Comparison of ENCODE assay signal across 28 mouse cellular contexts in genomic region chr8:46036217-46036616, GRCm38 (mm10). TPM values are rescaled to one million over a fixed set of nuclear protein-coding genes. Genes with fewer than 3 reads are reported as not detected.
A peak's percentile ranks its signal among the peaks of the same experiment; 100 is the strongest.
DNase-seq lines count a peak whose midpoint lies in the region; ATAC-seq and TF ChIP-seq lines count a peak whose summit lies in the region.
"Had no signal": no experiment of that assay in that cellular context is flagged by ENCODE, and none has a peak within 500 bp of the region (broad histone marks: within the 10 kb centered on the region; RNA-seq: fewer than 3 reads in every experiment).

No protein-coding gene starts in this region.

- no peaks in the 10 kb centered on the region for H3K27me3 ChIP-seq in liver, adult 2 months (ENCODE audit: control insufficient read depth, insufficient read depth, low read length)
- no peaks in the 10 kb centered on the region for H3K27me3 ChIP-seq in liver, embryonic 11.5 days (replicated peaks; ENCODE audit: control insufficient read depth, insufficient read depth, low read length)
- H3K27me3 ChIP-seq: embryonic facial prominence, embryonic 12.5 days; heart, embryonic 12.5 days; hindbrain, embryonic 13.5 days; limb, embryonic 12.5 days; liver, embryonic 12.5 days; neural tube, embryonic 12.5 days; Patski; stomach, embryonic 15.5 days had no signal

- WGBS in liver, adult 2 months, result 73% methylated on average over 11 of the region's 11 CpGs
- 80% methylated on average over 11 of the region's 11 CpGs for WGBS in liver, embryonic 11.5 days

- H3K4me2 ChIP-seq in liver, embryonic 11.5 days, result no peak overlapping the region
- H3K4me2 ChIP-seq: embryonic facial prominence, embryonic 12.5 days; heart, embryonic 12.5 days; hindbrain, embryonic 13.5 days; limb, embryonic 12.5 days; liver, embryonic 12.5 days; midbrain, embryonic 11.5 days; neural tube, embryonic 12.5 days; stomach, embryonic 15.5 days had no signal

- TF ChIP-seq POLR2A in liver, adult 2 months (IDR thresholded peaks at IDR 0.05; ENCODE audit: extremely low read depth, insufficient read depth, low read length), result no peak

- H3K79me2 ChIP-seq in liver, adult 2 months (ENCODE audit: control insufficient read depth, insufficient read depth, low read length), result no peaks in the 10 kb centered on the region

- H3K4me3 ChIP-seq in liver, adult 2 months (ENCODE audit: insufficient read depth, low read depth, low read length), result no peak overlapping the region
- no peak overlapping the region for H3K4me3 ChIP-seq in liver, embryonic 11.5 days (ENCODE audit: low read depth, low read length)
- H3K4me3 ChIP-seq: embryonic facial prominence, embryonic 12.5 days; heart, adult 2 months; heart, embryonic 12.5 days; hindbrain, embryonic 13.5 days; limb, embryonic 12.5 days; liver, embryonic 12.5 days; neural tube, embryonic 12.5 days; stomach, embryonic 15.5 days had no signal

- intact Hi-C loops in left cerebral cortex, postnatal 4 days (cut with DNase I), result no loop called here

- H3K27ac ChIP-seq in liver, adult 2 months (replicated peaks; ENCODE audit: insufficient read depth, low read depth, low read length), result no peak overlapping the region
- no peak overlapping the region for H3K27ac ChIP-seq in liver, embryonic 11.5 days (ENCODE audit: low read depth, low read length)
- H3K27ac ChIP-seq: embryonic facial prominence, embryonic 12.5 days; heart, adult 2 months; hindbrain, embryonic 13.5 days; limb, embryonic 12.5 days; liver, embryonic 12.5 days; neural tube, embryonic 12.5 days; stomach, embryonic 15.5 days had no signal

- no peak for TF ChIP-seq CTCF in liver, adult 2 months (IDR thresholded peaks at IDR 0.05; ENCODE audit: low read depth, low read length)

- H3K36me3 ChIP-seq in liver, adult 2 months (ENCODE audit: control insufficient read depth, insufficient read depth, low read length), result peaks cover 30% of the 10 kb centered on the region
- H3K36me3 ChIP-seq in liver, embryonic 11.5 days (ENCODE audit: control insufficient read depth, insufficient read depth, low read length), result peaks cover 3% of the 10 kb centered on the region; the same call in 1 of the 2 replicates

- DNase-seq in liver, adult 2 months (ENCODE audit: extremely low read depth, low read depth, low spot score), result peak; percentile 54
- DNase-seq in liver, embryonic 11.5 days (ENCODE audit: low spot score), result no peak
- DNase-seq in kidney, adult 9 months, result peak; percentile 80
- DNase-seq in kidney, postnatal 14 days, result peak; percentile 53
- DNase-seq in right cerebral cortex, postnatal 25 days, result no peak
- DNase-seq in left cerebral cortex, postnatal 4 days, result no peak
- DNase-seq in embryo, embryonic 9.5 days (ENCODE audit: extremely low spot score), result no peak
- DNase-seq: adrenal gland, postnatal 10 days; cerebellum, adult 9-10 months; cerebellum, postnatal 36 days; heart, adult 2 months; heart, postnatal 4 days; layer of hippocampus, adult 9-11 months; liver, postnatal 0 days; lung, postnatal 36 days; thymus, postnatal 14 days had no signal

- no peaks in the 10 kb centered on the region for H3K4me1 ChIP-seq in liver, adult 2 months (ENCODE audit: control insufficient read depth, insufficient read depth, low read length)
- no peaks in the 10 kb centered on the region; the same call in 1 of the 2 replicates for H3K4me1 ChIP-seq in liver, embryonic 11.5 days (replicated peaks; ENCODE audit: control insufficient read depth, insufficient read depth, low read length)
- H3K4me1 ChIP-seq: embryonic facial prominence, embryonic 12.5 days; liver, embryonic 12.5 days; neural tube, embryonic 12.5 days; stomach, embryonic 15.5 days had no signal

- ATAC-seq in liver, embryonic 11.5 days (replicated peaks; ENCODE audit: low FRiP score), result no peak
- ATAC-seq: forebrain, embryonic 14.5 days; liver, embryonic 12.5 days; liver, postnatal 0 days; midbrain, embryonic 16.5 days; Patski had no signal

- no peak overlapping the region for H3K9ac ChIP-seq in liver, adult 2 months (ENCODE audit: low read depth, low read length)
- H3K9ac ChIP-seq in liver, embryonic 11.5 days (ENCODE audit: low read depth, low read length), result no peak overlapping the region
- H3K9ac ChIP-seq: embryonic facial prominence, embryonic 12.5 days; heart, embryonic 12.5 days; hindbrain, embryonic 13.5 days; limb, embryonic 12.5 days; liver, embryonic 12.5 days; liver, postnatal 0 days; neural tube, embryonic 12.5 days; stomach, embryonic 15.5 days had no signal

- H3K9me3 ChIP-seq in liver, embryonic 11.5 days (ENCODE audit: control insufficient read depth, low read length), result no peaks in the 10 kb centered on the region
- H3K9me3 ChIP-seq: embryonic facial prominence, embryonic 12.5 days; heart, embryonic 12.5 days; hindbrain, embryonic 13.5 days; limb, embryonic 12.5 days; liver, embryonic 12.5 days; neural tube, embryonic 12.5 days; stomach, embryonic 15.5 days had no signal

RNA-seq across cellular contexts. Expression of gene Ankrd37, which starts 30.7 kb away (rescaled TPM):
- total RNA-seq in liver, adult 2 months (2014; rRNA removed), result 0.65 and 2.0 TPM in 2 replicates
- polyA plus RNA-seq in liver, adult 2 months (2012; rRNA removed), result 0.49 and 2.4 TPM in 2 replicates
- polyA plus RNA-seq in liver, embryonic 11.5 days (2014; fragmentation: Nextera tagmentation; extraction: Ambion mirVana), result 17.6 and 19.9 TPM in 2 replicates
- 1 to 10 TPM; 5.0 to 8.0 TPM for total RNA-seq in left cerebral cortex, postnatal 4 days (2021)

RNA-seq across cellular contexts. Expression of gene Lrp2bp, which starts 37.1 kb away (rescaled TPM):
- total RNA-seq in liver, adult 2 months (2014; rRNA removed), result 0.40 and 0.65 TPM in 2 replicates
- polyA plus RNA-seq in liver, adult 2 months (2012; rRNA removed), result 0.32 and 0.73 TPM in 2 replicates
- 0.29 and 0.40 TPM in 2 replicates for polyA plus RNA-seq in liver, embryonic 11.5 days (2014; fragmentation: Nextera tagmentation; extraction: Ambion mirVana)
- total RNA-seq in left cerebral cortex, postnatal 4 days (2021), result under 1 TPM; 0.32 to 0.62 TPM
- total RNA-seq: MEL had no signal
- polyA plus RNA-seq: liver, embryonic 12.5 days; liver, postnatal 0 days had no signal

Comparison
In these comparisons a context has a peak if more than half of its experiments do, and no peak if none do; other contexts are left out.
1. DNase-seq: peak in liver, adult 2 months (single experiment), kidney, adult 9 months (single experiment) and kidney, postnatal 14 days (single experiment); none in liver, embryonic 11.5 days (single experiment), right cerebral cortex, postnatal 25 days (single experiment), left cerebral cortex, postnatal 4 days (single experiment) and embryo, embryonic 9.5 days (single experiment).